Mouse (Mus musculus): ENCODE data around the gene Nlgn3. TPM values are rescaled to one million over a fixed set of nuclear protein-coding genes. Genes with fewer than 3 reads are reported as not detected.
"Not testable (repeated sequence)": the region's sequence is repeated elsewhere in the genome, so short reads cannot be mapped to it uniquely, and the experiment has no call there.

The Nlgn3 gene
- total RNA-seq, 2 experiments from 2014 or later = 178 to 182 TPM

DNA sequence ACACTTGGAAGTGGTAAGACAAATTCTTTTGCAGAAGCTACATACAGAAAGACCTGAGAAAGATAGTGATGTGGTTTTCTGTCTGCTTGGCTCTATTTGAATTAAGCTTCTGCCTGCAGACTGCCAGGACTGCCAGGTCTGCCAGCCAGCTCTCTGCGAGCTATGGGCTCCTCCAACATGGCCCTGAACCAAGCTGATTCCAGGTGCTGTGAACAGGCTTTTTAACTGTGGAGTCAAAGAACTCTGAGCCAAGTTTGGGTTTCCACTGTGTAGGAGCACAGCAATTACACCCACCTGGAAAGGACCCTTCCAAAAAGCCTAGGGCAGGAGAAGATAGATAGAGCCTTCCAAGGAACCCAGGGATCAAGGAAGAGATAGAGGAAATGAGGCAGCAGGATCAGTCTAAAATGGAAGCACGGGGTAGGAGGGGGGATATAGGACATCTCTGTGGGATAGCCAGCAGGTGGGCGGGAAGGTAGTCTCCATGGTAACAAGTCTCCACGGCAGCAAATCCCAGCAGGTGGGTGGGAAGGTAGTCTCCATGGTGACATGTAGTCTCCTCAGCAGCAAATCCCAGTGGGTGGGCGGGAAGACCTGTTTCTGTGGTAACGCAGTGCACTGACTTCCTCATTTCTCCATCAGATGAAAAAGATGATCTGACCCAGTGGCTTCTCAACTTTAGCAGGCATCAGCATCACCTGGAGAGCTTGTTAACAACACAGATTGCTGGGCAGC is 14.8 kb downstream of the Nlgn3 start:
- DNase-seq (ENCODE audit: low spot score in 2 of 2) = peak; percentile 75 to 90
- peak overlapping the region; percentile 87 for H3K27ac ChIP-seq
- TF ChIP-seq CTCF (conservative IDR thresholded peaks at IDR 0.05) = no peak
- no peak overlapping the region for H3K4me3 ChIP-seq

DNA sequence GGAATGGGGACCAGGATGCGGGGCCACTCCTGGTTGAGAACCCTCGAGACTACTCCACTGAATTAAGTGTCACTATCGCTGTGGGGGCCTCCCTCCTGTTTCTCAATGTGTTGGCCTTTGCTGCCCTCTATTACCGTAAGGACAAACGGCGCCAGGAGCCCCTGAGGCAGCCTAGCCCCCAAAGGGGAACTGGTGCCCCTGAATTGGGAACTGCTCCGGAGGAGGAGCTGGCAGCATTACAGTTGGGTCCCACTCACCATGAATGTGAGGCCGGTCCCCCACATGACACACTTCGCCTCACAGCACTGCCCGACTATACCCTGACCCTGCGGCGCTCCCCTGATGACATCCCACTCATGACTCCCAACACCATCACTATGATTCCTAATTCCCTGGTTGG is 20.8 kb downstream of the Nlgn3 start:
- peak overlapping the region; percentile 68 for H3K27ac ChIP-seq
- no peak for DNase-seq (ENCODE audit: low spot score in 2 of 2)
- no peak overlapping the region for H3K4me3 ChIP-seq
- no peak for TF ChIP-seq CTCF (conservative IDR thresholded peaks at IDR 0.05)

GRCm38 (mm10) chrX:101325989-101326899 is 27.3 kb downstream of the Nlgn3 start:
- Histone ChIP-seq H3K27ac (no peak overlapping the region), H3K4me3 (no peak overlapping the region)
- no peak for DNase-seq (ENCODE audit: low spot score in 2 of 2)
- TF ChIP-seq CTCF (conservative IDR thresholded peaks at IDR 0.05) = no peak

DNA sequence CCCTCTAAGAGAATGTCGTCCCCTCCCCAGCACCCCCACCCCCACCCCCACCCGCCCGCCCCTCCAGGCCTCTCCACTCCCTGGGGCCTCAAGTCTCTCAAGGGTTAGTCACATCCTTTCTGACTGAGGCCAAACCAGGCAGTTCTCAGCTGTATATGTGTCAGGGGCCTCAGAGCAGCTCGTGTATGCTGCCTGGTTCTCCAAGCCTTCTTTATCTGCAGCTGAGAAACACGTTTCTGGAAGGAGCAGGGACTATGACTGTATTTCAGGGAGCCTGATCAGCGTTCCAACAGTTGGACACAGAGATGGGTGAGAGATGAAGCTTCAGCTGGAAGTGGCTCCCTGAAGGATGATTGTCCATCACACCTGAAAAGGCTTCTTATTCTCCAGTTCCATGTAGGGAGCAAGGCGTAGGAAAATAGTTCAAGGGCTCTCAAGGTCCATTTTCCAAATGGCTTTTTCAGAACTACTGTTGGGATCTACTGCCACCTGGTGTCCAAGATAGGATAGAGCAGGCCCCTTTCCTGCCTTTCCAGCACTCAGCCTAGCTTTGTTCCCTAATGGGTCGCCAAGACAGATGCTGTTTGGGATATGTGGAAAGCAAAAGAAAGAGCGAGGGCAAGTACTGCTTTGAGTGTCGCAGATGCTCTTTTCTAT is 30.5 kb downstream of the Nlgn3 start:
- peak; percentile 90 for TF ChIP-seq CTCF (conservative IDR thresholded peaks at IDR 0.05)
- Histone ChIP-seq H3K27ac (peak overlapping the region; percentile 79), H3K4me3 (no peak overlapping the region)
- peak; percentile 59 to 66 for DNase-seq (ENCODE audit: low spot score in 2 of 2)

GRCm38 (mm10) chrX:101332031-101332374 is 33.0 kb downstream of the Nlgn3 start:
- no peak for DNase-seq (ENCODE audit: low spot score in 2 of 2)
- H3K4me3 ChIP-seq = peak overlapping the region; percentile 54
- TF ChIP-seq CTCF (conservative IDR thresholded peaks at IDR 0.05) = no peak
- H3K27ac ChIP-seq = peak overlapping the region; percentile 98

- peak overlapping the region; percentile 98 for H3K27ac ChIP-seq
- DNase-seq (ENCODE audit: low spot score in 2 of 2) = peak; percentile 78 to 94
- H3K4me3 ChIP-seq = peak overlapping the region; percentile 54
- no peak for TF ChIP-seq CTCF (conservative IDR thresholded peaks at IDR 0.05)
Observed at GRCm38 (mm10) chrX:101332375-101333211, 33.6 kb downstream of the Nlgn3 start.

DNA sequence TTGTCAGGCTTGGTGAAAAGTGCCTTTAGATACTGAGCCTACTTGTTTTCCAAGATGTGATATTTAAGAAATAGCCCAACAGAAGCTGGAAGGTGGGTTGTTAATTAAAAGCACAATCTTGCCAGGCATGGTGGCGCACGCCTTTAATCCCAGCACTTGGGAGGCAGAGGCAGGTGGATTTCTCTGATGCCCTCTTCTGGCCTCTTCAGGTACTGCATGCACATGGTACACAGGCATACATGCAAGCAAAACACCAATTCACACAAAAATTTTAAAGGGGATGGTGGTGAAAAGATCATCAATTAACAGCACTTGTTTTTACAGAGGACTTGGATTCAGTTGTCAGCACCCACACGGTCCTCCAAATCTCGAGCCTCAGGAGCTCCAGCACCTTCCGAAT is 35.6 kb downstream of the Nlgn3 start:
- no peak for DNase-seq (ENCODE audit: low spot score in 2 of 2)
- TF ChIP-seq CTCF (conservative IDR thresholded peaks at IDR 0.05) = peak; percentile 75
- Histone ChIP-seq H3K27ac (no peak overlapping the region), H3K4me3 (no peak overlapping the region)

DNA sequence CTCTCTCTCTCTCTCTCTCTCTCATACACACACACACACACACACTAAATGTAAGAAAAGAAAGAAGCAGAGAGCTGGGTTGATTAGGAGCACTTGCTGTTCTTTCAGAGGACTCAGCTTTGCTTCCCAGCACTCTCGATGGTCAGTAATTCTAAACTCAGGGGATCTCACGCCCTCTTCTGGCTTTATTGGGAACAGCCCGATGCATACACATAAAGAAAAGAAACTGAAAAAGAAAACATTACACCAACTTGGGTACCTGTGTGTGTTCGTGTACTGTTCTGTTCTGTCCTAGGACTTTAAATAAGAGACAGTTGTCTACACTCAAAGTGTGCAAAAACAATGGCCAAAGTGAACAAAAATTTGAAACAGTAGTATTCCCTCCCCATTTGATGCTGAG is 39.7 kb downstream of the Nlgn3 start:
- peak; percentile 19; the same call in 1 of the 2 replicates for TF ChIP-seq CTCF (conservative IDR thresholded peaks at IDR 0.05)
- Histone ChIP-seq H3K27ac (no peak overlapping the region), H3K4me3 (no peak overlapping the region)
- no peak for DNase-seq (ENCODE audit: low spot score in 2 of 2)

GRCm38 (mm10) chrX:101342837-101343236 is 43.9 kb downstream of the Nlgn3 start:
- not testable (repeated sequence) for H3K27ac ChIP-seq; H3K4me3 ChIP-seq; DNase-seq (ENCODE audit: low spot score in 2 of 2)

DNA sequence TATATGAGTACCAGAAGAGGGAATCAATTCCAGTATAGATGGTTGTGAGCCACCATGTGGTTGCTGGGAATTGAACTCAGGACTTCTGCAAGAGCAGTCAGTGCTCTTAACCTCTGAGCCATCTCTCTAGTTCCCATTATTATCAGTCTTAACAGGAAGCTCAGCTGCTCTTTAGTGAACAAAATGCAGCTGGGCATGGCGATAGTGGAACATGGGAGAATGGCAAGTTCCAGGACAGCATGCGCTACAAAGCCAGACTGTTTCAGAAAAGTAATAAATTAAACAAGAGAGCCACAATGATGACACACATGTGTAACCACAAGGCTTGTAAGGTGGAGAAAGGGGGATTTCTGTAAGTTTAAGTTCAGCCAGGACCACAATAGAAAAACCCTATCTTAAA is 46.5 kb downstream of the Nlgn3 start:
- DNase-seq (ENCODE audit: low spot score in 2 of 2) = no peak
- Histone ChIP-seq H3K27ac (no peak overlapping the region), H3K4me3 (no peak overlapping the region)
- TF ChIP-seq CTCF (conservative IDR thresholded peaks at IDR 0.05) = no peak

DNA sequence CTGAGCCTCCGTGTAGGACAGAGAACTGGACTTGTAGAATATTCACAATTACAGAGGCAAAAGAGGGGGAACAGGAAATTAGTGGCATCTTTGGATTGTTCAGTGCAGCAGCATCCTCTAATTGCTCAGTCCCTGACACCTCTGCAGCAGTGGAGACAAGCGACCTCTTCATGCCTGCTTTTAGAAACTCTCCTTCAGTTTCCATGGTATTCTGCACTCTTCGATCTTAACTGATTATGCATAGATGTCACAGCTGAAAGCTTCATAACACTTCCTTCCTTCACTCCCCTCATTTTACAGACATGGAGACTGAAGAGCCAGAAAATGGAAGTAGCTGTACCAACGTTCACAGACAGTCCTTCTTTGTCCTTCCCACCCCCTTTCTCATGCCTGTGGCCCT is 47.5 kb downstream of the Nlgn3 start:
- Histone ChIP-seq H3K4me3 (no peak overlapping the region), H3K27ac (no peak overlapping the region)
- TF ChIP-seq CTCF (conservative IDR thresholded peaks at IDR 0.05) = no peak
- no peak for DNase-seq (ENCODE audit: low spot score in 2 of 2)

DNA sequence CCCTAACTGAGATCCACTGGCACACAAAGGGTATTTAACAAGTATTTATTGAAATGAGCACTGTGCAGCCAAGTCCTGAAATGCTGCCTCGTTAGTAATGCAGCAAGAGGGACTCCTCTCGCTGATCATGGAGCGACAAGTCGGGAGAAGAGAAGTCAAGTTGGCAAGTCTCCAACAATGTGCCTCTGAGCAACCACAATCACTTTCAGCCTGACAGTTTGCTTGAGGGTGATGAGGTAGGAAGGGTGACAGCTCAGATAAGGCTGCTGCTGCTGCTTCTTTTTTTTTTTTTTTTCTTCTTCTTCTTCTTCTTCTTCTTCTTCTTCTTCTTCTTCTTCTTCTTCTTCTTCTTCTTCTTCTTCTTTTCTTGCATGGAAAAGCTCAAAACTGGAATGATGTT is 52.2 kb downstream of the Nlgn3 start:
- no peak for TF ChIP-seq CTCF (conservative IDR thresholded peaks at IDR 0.05)
- no peak for DNase-seq (ENCODE audit: low spot score in 2 of 2)
- H3K27ac ChIP-seq = no peak overlapping the region
- H3K4me3 ChIP-seq = no peak overlapping the region
